Mouse (Mus musculus): ENCODE measurements at regions not wholly inside any gene's neighbourhood (a gene's known extent, or its start where the extent isn't known, plus 50 kb on each side); places are given as distances from the start of the nearest gene placed in this dataset.
"Not testable (repeated sequence)": the region's sequence is repeated elsewhere in the genome, so short reads cannot be mapped to it uniquely, and the experiment has no call there.

GRCm38 (mm10) chr15:38409168-38409567 is 983.8 kb downstream of the 4930447A16Rik start:
- no peak for DNase-seq

- DNase-seq = no peak
Measured at GRCm38 (mm10) chr15:38410462-38410861, 985.1 kb downstream of the 4930447A16Rik start.

- DNase-seq = no peak
Measured at GRCm38 (mm10) chr15:38412481-38412880, 987.1 kb downstream of the 4930447A16Rik start.

- no peak for DNase-seq
Measured at GRCm38 (mm10) chr15:38413329-38413728, 988.0 kb downstream of the 4930447A16Rik start.

GRCm38 (mm10) chr15:38414318-38415090 is 989.1 kb downstream of the 4930447A16Rik start:
- DNase-seq = peak; percentile 67

GRCm38 (mm10) chr15:38415091-38415486 is 989.7 kb downstream of the 4930447A16Rik start:
- no peak for DNase-seq

GRCm38 (mm10) chr15:38419621-38420020 is 994.3 kb downstream of the 4930447A16Rik start:
- DNase-seq = peak; percentile 48

- DNase-seq = peak; percentile 60
Measured at GRCm38 (mm10) chr15:38420784-38421183, 995.4 kb downstream of the 4930447A16Rik start.

- no peak for DNase-seq
Measured at GRCm38 (mm10) chr15:38422741-38423140, 997.4 kb downstream of the 4930447A16Rik start.

GRCm38 (mm10) chr15:38425506-38425905 is 1000.2 kb downstream of the 4930447A16Rik start:
- DNase-seq = no peak

- no peak for DNase-seq
Measured at GRCm38 (mm10) chr15:38427966-38428365, 1002.6 kb downstream of the 4930447A16Rik start.

GRCm38 (mm10) chr15:38431668-38432067 is 1006.3 kb downstream of the 4930447A16Rik start:
- peak; percentile 81 for DNase-seq

- DNase-seq = no peak
Measured at GRCm38 (mm10) chr15:38433386-38433785, 1008.0 kb downstream of the 4930447A16Rik start.

- DNase-seq = not testable (repeated sequence)
Measured at GRCm38 (mm10) chr15:38434239-38434638, 1008.9 kb downstream of the 4930447A16Rik start.
